Mouse (Mus musculus) intestine, postnatal 0 days (tissue): ENCODE results near the gene Scgn. TPM values are rescaled to one million over a fixed set of nuclear protein-coding genes. Genes with fewer than 3 reads are reported as not detected.

Source experiments
- ATAC-seq: fragments of 200-750 bp; cut with Nextera tagmentation; 2 replicates; pipeline ENCODE4 v1.8.0; 2017; ENCODE audit warnings: mild to moderate bottlenecking, moderate TSS enrichment, moderate library complexity
- H3K27ac ChIP-seq: fragments of 300-500 bp; sonication (generic); 2 replicates; pipeline ENCODE4 v1.5.1; 2014; ENCODE audit warnings: mild to moderate bottlenecking, low read depth, low read length, moderate library complexity
- H3K27me3 ChIP-seq: fragments of 300-500 bp; sonication (generic); replicated peaks from 2 replicates; pipeline ENCODE4 v1.6.1; 2014; ENCODE audit warnings: low read length, mixed read lengths; ENCODE audit not compliant: control insufficient read depth, insufficient read depth
- H3K36me3 ChIP-seq: fragments of 300-500 bp; sonication (generic); 2 replicates; pipeline ENCODE4 v1.6.1; 2014; ENCODE audit warnings: mild to moderate bottlenecking, moderate library complexity; ENCODE audit not compliant: control insufficient read depth, insufficient read depth
- H3K4me1 ChIP-seq: fragments of 300-500 bp; sonication (generic); replicated peaks from 2 replicates; pipeline ENCODE4 v1.6.1; 2014; ENCODE audit warnings: antibody characterized with exemption, low read length, mixed read lengths; ENCODE audit not compliant: control insufficient read depth, insufficient read depth
- H3K4me2 ChIP-seq: fragments of 300-500 bp; sonication (generic); replicated peaks from 2 replicates; pipeline ENCODE4 v1.6.1; 2014; ENCODE audit warnings: low read depth, mild to moderate bottlenecking, moderate library complexity
- H3K4me3 ChIP-seq: fragments of 300-500 bp; sonication (generic); 2 replicates; pipeline ENCODE4 v1.5.1; 2014; ENCODE audit warnings: low read depth, low read length
- H3K9ac ChIP-seq: fragments of 300-500 bp; sonication (generic); 2 replicates; pipeline ENCODE4 v1.6.1; 2014; ENCODE audit warnings: mild to moderate bottlenecking, low read depth, low read length
- H3K9me3 ChIP-seq: fragments of 300-500 bp; sonication (generic); 2 replicates; pipeline ENCODE4 v1.6.1; 2016; ENCODE audit warnings: mixed run types; ENCODE audit not compliant: control insufficient read depth
- CTCF ChIP-seq: sonication (generic); IDR thresholded peaks from 2 replicates; pipeline ENCODE4 v1.5.1; 2016; ENCODE audit warnings: low read depth, mild to moderate bottlenecking, control low read depth, antibody characterized with exemption, moderate library complexity
- WGBS: fragments of 180-500 bp; shearing (Covaris S2); extraction: QIAGEN DNeasy Blood & Tissue Kit; methylation state at CpG from one replicate; pipeline ENCODE4 v1.1.7; 2014; 5-methylcytosine and 5-hydroxymethylcytosine counted together
- polyA plus RNA-seq: library from polyadenylated mRNA; unstranded; fragments of >200 nt; fragmentation: Nextera tagmentation; extraction: Ambion mirVana; gene quantifications from 2 replicates; pipeline ENCODE4 v1.2.1, GENCODE M21; 2015

Gene Scgn
- polyA plus RNA-seq, 1 experiment from 2014 or later: 9.0 TPM

GRCm38 (mm10) chr13:23985130-23985529 lies 5.9 kb downstream of the Scgn start:
- Histone ChIP-seq H3K9ac (no peak overlapping the region), H3K9me3 (no peaks in the 10 kb centered on the region), H3K4me3 (no peak overlapping the region), H3K4me1 (no peaks in the 10 kb centered on the region), H3K36me3 (no peaks in the 10 kb centered on the region), H3K27me3 (no peaks in the 10 kb centered on the region), H3K4me2 (no peak overlapping the region), H3K27ac (no peak overlapping the region)
- WGBS: 44% methylated on average over 3 of the region's 3 CpGs
- no peak for TF ChIP-seq CTCF
- ATAC-seq: no peak

GRCm38 (mm10) chr13:23972271-23972670 lies 18.7 kb downstream of the Scgn start:
- WGBS: 31% methylated on average over 5 of the region's 5 CpGs
- H3K4me2 ChIP-seq: peak overlapping the region; percentile 4; the same call in 1 of the 2 replicates
- no peak for TF ChIP-seq CTCF
- H3K4me3 ChIP-seq: no peak overlapping the region
- ATAC-seq: no peak
- H3K4me1 ChIP-seq: no peaks in the 10 kb centered on the region
- no peak overlapping the region for H3K9ac ChIP-seq
- no peaks in the 10 kb centered on the region for H3K36me3 ChIP-seq
- H3K27me3 ChIP-seq: no peaks in the 10 kb centered on the region
- no peak overlapping the region for H3K27ac ChIP-seq
- H3K9me3 ChIP-seq: no peaks in the 10 kb centered on the region

GRCm38 (mm10) chr13:23971870-23972269 lies 19.1 kb downstream of the Scgn start:
- H3K4me3 ChIP-seq: no peak overlapping the region
- H3K27ac ChIP-seq: no peak overlapping the region
- no peaks in the 10 kb centered on the region for H3K36me3 ChIP-seq
- peak overlapping the region; percentile 4; the same call in 1 of the 2 replicates for H3K4me2 ChIP-seq
- WGBS: 68% methylated on average over 2 of the region's 2 CpGs
- no peak for TF ChIP-seq CTCF
- ATAC-seq: no peak
- H3K27me3 ChIP-seq: no peaks in the 10 kb centered on the region
- no peaks in the 10 kb centered on the region for H3K4me1 ChIP-seq
- H3K9me3 ChIP-seq: no peaks in the 10 kb centered on the region
- H3K9ac ChIP-seq: no peak overlapping the region

DNA sequence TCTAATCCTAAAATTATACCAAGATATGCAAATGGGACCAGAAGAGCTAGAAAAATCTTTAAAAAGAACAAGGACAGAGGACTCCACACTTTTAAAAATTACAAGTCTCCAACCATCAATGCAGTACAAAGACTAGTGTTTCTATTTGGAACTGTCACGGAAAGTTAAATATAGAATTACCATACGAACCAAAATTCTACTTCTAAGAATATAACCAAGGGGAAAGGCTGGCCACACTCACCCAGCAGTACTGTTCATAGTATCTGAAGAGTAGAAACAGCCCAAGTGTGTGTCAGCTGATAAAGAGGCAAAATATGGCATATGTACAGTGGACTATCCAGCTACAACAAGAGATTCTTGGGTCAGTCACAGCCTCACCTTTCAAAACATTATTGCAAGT lies 26.1 kb downstream of the Scgn start:
- no peaks in the 10 kb centered on the region for H3K9me3 ChIP-seq
- no peak overlapping the region for H3K27ac ChIP-seq
- no peaks in the 10 kb centered on the region for H3K4me1 ChIP-seq
- TF ChIP-seq CTCF: no peak
- WGBS: 73% methylated on average over 2 of the region's 2 CpGs
- H3K4me3 ChIP-seq: no peak overlapping the region
- ATAC-seq: no peak
- H3K4me2 ChIP-seq: no peak overlapping the region
- no peaks in the 10 kb centered on the region for H3K36me3 ChIP-seq
- no peaks in the 10 kb centered on the region for H3K27me3 ChIP-seq
- no peak overlapping the region for H3K9ac ChIP-seq

GRCm38 (mm10) chr13:23959776-23960175 lies 31.2 kb downstream of the Scgn start:
- H3K36me3 ChIP-seq: no peaks in the 10 kb centered on the region
- no peak overlapping the region for H3K9ac ChIP-seq
- no peaks in the 10 kb centered on the region for H3K27me3 ChIP-seq
- H3K9me3 ChIP-seq: no peaks in the 10 kb centered on the region
- ATAC-seq: no peak
- H3K4me1 ChIP-seq: no peaks in the 10 kb centered on the region
- no peak overlapping the region for H3K4me2 ChIP-seq
- no peak overlapping the region for H3K27ac ChIP-seq
- WGBS: 13% methylated on average over 2 of the region's 2 CpGs
- no peak for TF ChIP-seq CTCF
- no peak overlapping the region for H3K4me3 ChIP-seq

DNA sequence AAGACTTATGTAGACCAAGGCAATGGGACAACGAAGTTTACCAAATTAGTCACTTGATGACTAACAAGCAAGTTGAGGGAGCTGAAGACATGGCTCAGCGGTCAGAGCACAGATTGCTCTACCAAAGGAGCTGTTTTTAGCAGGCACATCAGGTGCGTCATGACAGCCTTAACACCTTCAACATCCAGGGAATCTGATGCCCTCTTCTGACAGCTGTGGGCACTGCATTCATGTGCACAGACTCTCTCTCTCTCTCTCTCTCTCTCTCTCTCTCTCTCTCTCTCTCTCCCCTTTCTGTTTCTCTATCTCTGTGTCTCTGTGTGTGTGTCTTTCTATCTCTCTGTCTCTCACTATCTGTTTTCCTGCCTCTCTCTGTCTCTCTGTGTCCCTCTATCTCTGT lies 40.1 kb downstream of the Scgn start:
- TF ChIP-seq CTCF: peak; percentile 76

More for the DNA sequence above, 40.1 kb downstream of the Scgn start:
- 59% methylated on average over 3 of the region's 3 CpGs for WGBS
- H3K27ac ChIP-seq: no peak overlapping the region
- no peaks in the 10 kb centered on the region for H3K27me3 ChIP-seq
- ATAC-seq: no peak
- H3K9me3 ChIP-seq: no peaks in the 10 kb centered on the region
- no peaks in the 10 kb centered on the region for H3K36me3 ChIP-seq
- H3K4me3 ChIP-seq: no peak overlapping the region
- no peak overlapping the region for H3K4me2 ChIP-seq
- H3K4me1 ChIP-seq: no peaks in the 10 kb centered on the region
- no peak overlapping the region for H3K9ac ChIP-seq
